Mouse (Mus musculus): ENCODE measurements around the gene 1700001O22Rik.

Gene 1700001O22Rik

GRCm38 (mm10) chr2:30747602-30748162 lies 55.8 kb downstream of the 1700001O22Rik start:
- no peak for DNase-seq

All from layer of hippocampus, adult 9-11 months (tissue).